ENCODE assay signal across 9 mouse cellular contexts in the genomic region with DNA sequence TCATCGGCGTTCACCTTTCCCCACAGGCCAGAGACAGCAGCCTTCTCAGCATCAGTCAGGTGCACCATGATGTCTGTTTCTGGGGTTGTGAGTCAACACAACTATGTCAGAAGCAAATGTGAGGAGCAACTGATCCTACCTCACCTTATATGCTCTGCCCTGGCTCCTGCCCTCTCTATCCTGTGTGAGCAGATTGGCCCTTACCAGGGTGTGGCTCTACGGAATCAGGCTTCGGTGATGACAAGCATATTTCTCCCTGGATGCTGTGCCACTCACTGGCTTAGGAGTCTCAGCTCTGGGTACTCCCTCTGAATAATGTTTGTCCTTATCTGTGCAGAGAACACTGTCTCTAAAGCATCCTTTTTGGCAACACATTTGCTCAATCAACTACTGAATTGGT. TPM values are rescaled to one million over a fixed set of nuclear protein-coding genes. Genes with fewer than 3 reads are reported as not detected.
DNase-seq lines count a peak whose midpoint lies in the region; ATAC-seq lines count a peak whose summit lies in the region.
"Had no signal": no experiment of that assay in that cellular context is flagged by ENCODE, and none has a peak within 500 bp of the region (broad histone marks: within the 10 kb centered on the region; RNA-seq: fewer than 3 reads in every experiment).

A gene (minus strand): TSS at position 289 of the 400 bp plus-strand sequence.

- H3K4me2 ChIP-seq in embryonic facial prominence, embryonic 13.5 days: no peak within 1 kb of the TSS
- H3K4me2 ChIP-seq in heart, embryonic 16.5 days (ENCODE audit: low read depth, low read length): no peak within 1 kb of the TSS
- no peak within 1 kb of the TSS for H3K4me2 ChIP-seq in neural tube, embryonic 12.5 days (replicated peaks)

- ATAC-seq in embryonic facial prominence, embryonic 13.5 days (ENCODE audit: insufficient number of reproducible peaks, insufficient read depth, low FRiP score, low TSS enrichment, low read depth): no peak
- ATAC-seq in heart, embryonic 16.5 days (replicated peaks; ENCODE audit: extremely low read depth, insufficient read depth, low FRiP score): no peak
- no peak for ATAC-seq in neural tube, embryonic 12.5 days (ENCODE audit: low FRiP score, low read depth)

- 94% methylated on average over 4 of the region's 4 CpGs for WGBS in embryonic facial prominence, embryonic 13.5 days
- 91% methylated on average over 4 of the region's 4 CpGs for WGBS in heart, embryonic 16.5 days
- 93% methylated on average over 4 of the region's 4 CpGs for WGBS in neural tube, embryonic 12.5 days

- H3K4me1 ChIP-seq in embryonic facial prominence, embryonic 13.5 days: no peaks in the 10 kb centered on the region
- H3K4me1 ChIP-seq in heart, embryonic 16.5 days (ENCODE audit: control insufficient read depth, insufficient read depth, low read length): no peaks in the 10 kb centered on the region
- H3K4me1 ChIP-seq in neural tube, embryonic 12.5 days: no peaks in the 10 kb centered on the region

- no peak within 1 kb of the TSS for H3K27ac ChIP-seq in embryonic facial prominence, embryonic 13.5 days
- no peak within 1 kb of the TSS for H3K27ac ChIP-seq in heart, embryonic 16.5 days (ENCODE audit: low read length)
- H3K27ac ChIP-seq in neural tube, embryonic 12.5 days: no peak within 1 kb of the TSS

- H3K9me3 ChIP-seq in embryonic facial prominence, embryonic 13.5 days: no peaks in the 10 kb centered on the region
- H3K9me3 ChIP-seq in heart, embryonic 16.5 days (replicated peaks; ENCODE audit: control insufficient read depth, low read length): no peaks in the 10 kb centered on the region
- H3K9me3 ChIP-seq in neural tube, embryonic 12.5 days: no peaks in the 10 kb centered on the region

- H3K27me3 ChIP-seq in embryonic facial prominence, embryonic 13.5 days: no peaks in the 10 kb centered on the region
- H3K27me3 ChIP-seq in heart, embryonic 16.5 days (ENCODE audit: control insufficient read depth, insufficient read depth, low read length): no peaks in the 10 kb centered on the region
- H3K27me3 ChIP-seq in neural tube, embryonic 12.5 days (replicated peaks): no peaks in the 10 kb centered on the region

- H3K9ac ChIP-seq in embryonic facial prominence, embryonic 13.5 days: no peak within 1 kb of the TSS
- H3K9ac ChIP-seq in heart, embryonic 16.5 days (ENCODE audit: low read length): no peak within 1 kb of the TSS
- no peak within 1 kb of the TSS for H3K9ac ChIP-seq in neural tube, embryonic 12.5 days

- H3K36me3 ChIP-seq in embryonic facial prominence, embryonic 13.5 days: no peaks in the 10 kb centered on the region
- H3K36me3 ChIP-seq in heart, embryonic 16.5 days (ENCODE audit: control insufficient read depth, insufficient read depth): no peaks in the 10 kb centered on the region
- no peaks in the 10 kb centered on the region for H3K36me3 ChIP-seq in neural tube, embryonic 12.5 days

- DNase-seq in left cerebral cortex, adult 18-20 months (ENCODE audit: low spot score in 2 of 2): no peak
- no peak for DNase-seq in left cerebral cortex, adult 11 months (ENCODE audit: low spot score)
- DNase-seq in left cerebral cortex, postnatal 36 days (ENCODE audit: low spot score in 2 of 2): no peak
- no peak for DNase-seq in ovary, postnatal 10 days (ENCODE audit: low spot score)
- DNase-seq in frontal cortex, postnatal 25 days (ENCODE audit: low spot score in 2 of 2): no peak

- H3K4me3 ChIP-seq in embryonic facial prominence, embryonic 13.5 days: no peak within 1 kb of the TSS
- no peak within 1 kb of the TSS for H3K4me3 ChIP-seq in heart, embryonic 16.5 days (ENCODE audit: low read length)
- no peak within 1 kb of the TSS for H3K4me3 ChIP-seq in neural tube, embryonic 12.5 days

- intact Hi-C loops in left cerebral cortex, postnatal 36 days (cut with DNase I): no loop called here

RNA-seq across cellular contexts. Expression of the gene that starts here (rescaled TPM):
- 100 to 1,000 TPM; 337 to 460 TPM for total RNA-seq in left cerebral cortex, adult 18-20 months (2021)
- polyA plus RNA-seq in embryonic facial prominence, embryonic 13.5 days (2015; fragmentation: Nextera tagmentation; extraction: Ambion mirVana): 2,604 and 4,415 TPM in 2 replicates
- polyA plus RNA-seq in heart, embryonic 16.5 days (2015; fragmentation: Nextera tagmentation; extraction: Ambion mirVana): 24,611 and 28,119 TPM in 2 replicates
- 100 to 1,000 TPM; 365 to 420 TPM for total RNA-seq in left cerebral cortex, postnatal 36 days (2021)
- 567 and 639 TPM in 2 replicates for polyA plus RNA-seq in neural tube, embryonic 12.5 days (2016; fragmentation: Nextera tagmentation; extraction: Ambion mirVana)
- total RNA-seq: ES-E14 had no signal
